Mouse (Mus musculus) midbrain, embryonic 14.5 days (tissue): ENCODE data around the gene Nol10. TPM values are rescaled to one million over a fixed set of nuclear protein-coding genes. Genes with fewer than 3 reads are reported as not detected.

ENCODE experiments used
- ATAC-seq: fragments of 200-750 bp; cut with Nextera tagmentation; 2 replicates; pipeline ENCODE4 v1.8.0; 2017; ENCODE audit warnings: moderate number of reproducible peaks, moderate library complexity; ENCODE audit not compliant: low FRiP score, low TSS enrichment
- DNase-seq: peaks from one replicate; pipeline ENCODE4 v3.0.0-alpha.2; 2015
- H3K27ac ChIP-seq: fragments of 300-500 bp; sonication (generic); replicated peaks from 2 replicates; pipeline ENCODE4 v1.5.1; 2014; ENCODE audit warnings: mild to moderate bottlenecking, low read depth, low read length, moderate library complexity
- H3K27me3 ChIP-seq: fragments of 300-500 bp; sonication (generic); 2 replicates; pipeline ENCODE4 v1.6.1; 2014; ENCODE audit warnings: low read length, control low read depth, mixed read lengths; ENCODE audit not compliant: control insufficient read depth, insufficient read depth
- H3K36me3 ChIP-seq: fragments of 300-500 bp; sonication (generic); 2 replicates; pipeline ENCODE4 v1.6.1; 2014; ENCODE audit warnings: low read length, control low read depth; ENCODE audit not compliant: control insufficient read depth, insufficient read depth
- H3K4me1 ChIP-seq: fragments of 300-500 bp; sonication (generic); 2 replicates; pipeline ENCODE4 v1.6.1; 2014; ENCODE audit warnings: mild to moderate bottlenecking, antibody characterized with exemption, low read length, control low read depth; ENCODE audit not compliant: control insufficient read depth, insufficient read depth
- H3K4me2 ChIP-seq: fragments of 300-500 bp; sonication (generic); 2 replicates; pipeline ENCODE4 v1.6.1; 2014; ENCODE audit warnings: mild to moderate bottlenecking, low read length, moderate library complexity
- H3K4me3 ChIP-seq: fragments of 300-500 bp; sonication (generic); replicated peaks from 2 replicates; pipeline ENCODE4 v1.5.1; 2014; ENCODE audit warnings: low read depth, low read length
- H3K9ac ChIP-seq: fragments of 300-500 bp; sonication (generic); replicated peaks from 2 replicates; pipeline ENCODE4 v1.6.1; 2014; ENCODE audit warnings: mild to moderate bottlenecking, low read length, moderate library complexity
- H3K9me3 ChIP-seq: fragments of 300-500 bp; sonication (generic); 2 replicates; pipeline ENCODE4 v1.6.1; 2016; ENCODE audit warnings: low read length, control low read depth, mixed read lengths; ENCODE audit not compliant: control insufficient read depth
- WGBS: fragments of 180-500 bp; shearing (Covaris S2); extraction: QIAGEN DNeasy Blood & Tissue Kit; methylation state at CpG from one replicate; pipeline ENCODE4 v1.1.7; 2014; 5-methylcytosine and 5-hydroxymethylcytosine counted together
- microRNA-seq: library from miRNA; unstranded; fragments of <30 nt; microRNA quantifications from one replicate; pipeline ENCODE4, GENCODE M21; 2016
- polyA plus RNA-seq: library from polyadenylated mRNA; unstranded; fragments of >200 nt; fragmentation: Nextera tagmentation; extraction: Ambion mirVana; gene quantifications from 2 replicates; pipeline ENCODE4 v1.2.1, GENCODE M21; 2014

Gene Nol10
- polyA plus RNA-seq, 1 experiment from 2014 or later: 21.7 TPM

DNA sequence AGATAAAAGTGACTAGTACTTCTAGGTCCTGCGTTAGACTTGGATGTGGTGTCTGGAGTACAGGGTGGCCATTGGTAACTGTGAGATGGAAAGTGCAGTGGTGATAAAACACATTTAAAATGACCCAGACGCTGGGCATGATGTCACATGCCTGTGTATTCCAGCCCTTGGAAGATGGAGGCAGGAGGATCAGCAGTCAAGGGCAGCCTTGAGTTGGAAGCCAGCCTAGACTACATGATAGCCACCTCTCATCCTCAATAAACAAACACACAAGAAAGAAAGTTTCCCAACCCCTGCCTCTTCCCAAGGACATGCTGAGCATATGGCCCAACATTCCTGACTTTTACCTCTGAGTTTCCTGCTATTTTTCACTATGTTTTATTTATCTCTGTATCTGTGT lies 130.6 kb downstream of the Nol10 start:
- no peak overlapping the region for H3K4me2 ChIP-seq
- ATAC-seq (no peak), DNase-seq (no peak)
- H3K27me3 ChIP-seq: no peaks in the 10 kb centered on the region
- H3K4me1 ChIP-seq: no peaks in the 10 kb centered on the region
- no peak overlapping the region for H3K4me3 ChIP-seq
- no peaks in the 10 kb centered on the region for H3K36me3 ChIP-seq
- H3K9me3 ChIP-seq: no peaks in the 10 kb centered on the region
- 88% methylated on average over 2 of the region's 2 CpGs for WGBS
- H3K27ac ChIP-seq: no peak overlapping the region
- no peak overlapping the region for H3K9ac ChIP-seq

Small RNA genes within 50 kb of the gene (microRNA-seq; reads per million reads assigned to microRNA genes)
- gene Mir3066: 21.5 reads per million, percentile 41 among the genes with 10 or more reads in this experiment

Other genes with a start within 250 kb of the Nol10 start
- gene Kcnf1, start 171.6 kb upstream of the Nol10 start, polyA plus RNA-seq: 2.1 and 2.3 TPM in 2 replicates
- gene Pdia6, start 81.9 kb upstream of the Nol10 start, polyA plus RNA-seq: 223 and 282 TPM in 2 replicates
- 0.33 and 0.46 TPM in 2 replicates for gene Atp6v1c2, start 19.1 kb upstream of the Nol10 start, polyA plus RNA-seq
- 149 and 192 TPM in 2 replicates for gene Odc1, start 196.3 kb downstream of the Nol10 start, polyA plus RNA-seq